Mouse (Mus musculus) heart, embryonic 11.5 days (tissue): Measurements from ENCODE around the gene Fyco1. TPM values are rescaled to one million over a fixed set of nuclear protein-coding genes. Genes with fewer than 3 reads are reported as not detected.

Experiments used
- ATAC-seq: fragments of 200-750 bp; cut with Nextera tagmentation; replicated peaks from 2 replicates; pipeline ENCODE4 v1.8.0; 2017; ENCODE audit warnings: moderate library complexity; ENCODE audit not compliant: insufficient number of reproducible peaks, low FRiP score, low TSS enrichment
- H3K27ac ChIP-seq: fragments of 300-500 bp; sonication (generic); 2 replicates; pipeline ENCODE4 v1.5.1; 2014; ENCODE audit warnings: mild to moderate bottlenecking, low read depth, low read length
- H3K27me3 ChIP-seq: fragments of 300-500 bp; sonication (generic); 2 replicates; pipeline ENCODE4 v1.6.1; 2014; ENCODE audit warnings: mild to moderate bottlenecking, low read length, mixed read lengths; ENCODE audit not compliant: control insufficient read depth, insufficient read depth
- H3K36me3 ChIP-seq: fragments of 300-500 bp; sonication (generic); 2 replicates; pipeline ENCODE4 v1.6.1; 2014; ENCODE audit warnings: mild to moderate bottlenecking, low read length, moderate library complexity, mixed read lengths; ENCODE audit not compliant: control insufficient read depth, insufficient read depth
- H3K4me1 ChIP-seq: fragments of 300-500 bp; sonication (generic); 2 replicates; pipeline ENCODE4 v1.6.1; 2014; ENCODE audit warnings: low read length; ENCODE audit not compliant: control insufficient read depth, insufficient read depth
- H3K4me2 ChIP-seq: fragments of 300-500 bp; sonication (generic); 2 replicates; pipeline ENCODE4 v1.6.1; 2014; ENCODE audit warnings: mild to moderate bottlenecking, moderate library complexity
- H3K4me3 ChIP-seq: fragments of 300-500 bp; sonication (generic); 2 replicates; pipeline ENCODE4 v1.5.1; 2014; ENCODE audit warnings: low read depth, low read length
- H3K9ac ChIP-seq: fragments of 300-500 bp; sonication (generic); 2 replicates; pipeline ENCODE4 v1.6.1; 2014; ENCODE audit warnings: mild to moderate bottlenecking, low read depth, low read length, moderate library complexity
- H3K9me3 ChIP-seq: fragments of 300-500 bp; sonication (generic); replicated peaks from 2 replicates; pipeline ENCODE4 v1.6.1; 2016; ENCODE audit warnings: low read length; ENCODE audit not compliant: control insufficient read depth
- WGBS: fragments of 180-500 bp; shearing (Covaris S2); extraction: QIAGEN DNeasy Blood & Tissue Kit; methylation state at CpG from one replicate; pipeline ENCODE4 v1.1.7; 2014; ENCODE audit not compliant: insufficient replicate concordance; 5-methylcytosine and 5-hydroxymethylcytosine counted together
- polyA plus RNA-seq: library from polyadenylated mRNA; unstranded; fragments of >200 nt; fragmentation: Nextera tagmentation; extraction: Ambion mirVana; gene quantifications from 2 replicates; pipeline ENCODE4 v1.2.1, GENCODE M21; 2014

Fyco1 gene
- polyA plus RNA-seq, 1 experiment from 2014 or later, result 27.4 TPM

- 86% methylated on average over 3 of the region's 3 CpGs for WGBS
- no peak overlapping the region for H3K9ac ChIP-seq
- no peak overlapping the region for H3K27ac ChIP-seq
- H3K4me2 ChIP-seq, result no peak overlapping the region
- H3K27me3 ChIP-seq, result no peaks in the 10 kb centered on the region
- H3K9me3 ChIP-seq, result no peaks in the 10 kb centered on the region
- no peak overlapping the region for H3K4me3 ChIP-seq
- no peaks in the 10 kb centered on the region for H3K4me1 ChIP-seq
- ATAC-seq, result no peak
- H3K36me3 ChIP-seq, result peaks cover 12% of the 10 kb centered on the region
Measured at GRCm38 (mm10) chr9:123835851-123836250, 15.8 kb downstream of the Fyco1 start.

DNA sequence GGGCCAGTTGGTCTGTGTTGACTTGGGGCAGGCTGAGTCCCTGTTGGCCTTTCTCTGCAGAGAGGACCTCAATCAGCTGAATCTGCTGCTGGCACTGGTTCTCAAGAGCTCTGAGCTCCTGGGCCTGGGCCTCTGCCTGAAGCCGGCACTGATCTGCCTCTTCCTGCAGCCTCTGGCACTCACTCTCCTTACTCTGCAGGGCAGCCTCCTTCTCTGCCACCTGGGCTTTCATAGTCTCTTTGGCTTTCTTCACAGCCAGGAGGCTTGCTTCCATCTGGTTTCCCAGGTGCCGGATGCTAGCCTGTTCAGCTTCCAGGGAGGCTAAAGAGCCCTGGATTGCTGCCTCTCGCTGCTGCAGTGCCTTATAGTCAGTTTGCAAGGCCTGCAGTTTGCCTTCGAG, 22.8 kb downstream of the Fyco1 start:
- Histone ChIP-seq H3K27me3 (no peaks in the 10 kb centered on the region), H3K9ac (no peak overlapping the region), H3K36me3 (peaks cover 27% of the 10 kb centered on the region), H3K9me3 (no peaks in the 10 kb centered on the region), H3K4me2 (no peak overlapping the region), H3K4me3 (no peak overlapping the region), H3K27ac (no peak overlapping the region), H3K4me1 (no peaks in the 10 kb centered on the region)
- no peak for ATAC-seq
- 88% methylated on average over 4 of the region's 4 CpGs for WGBS

GRCm38 (mm10) chr9:123826631-123827030, 25.1 kb downstream of the Fyco1 start:
- ATAC-seq, result no peak
- 84% methylated on average over 3 of the region's 3 CpGs for WGBS
- no peaks in the 10 kb centered on the region for H3K4me1 ChIP-seq

DNA sequence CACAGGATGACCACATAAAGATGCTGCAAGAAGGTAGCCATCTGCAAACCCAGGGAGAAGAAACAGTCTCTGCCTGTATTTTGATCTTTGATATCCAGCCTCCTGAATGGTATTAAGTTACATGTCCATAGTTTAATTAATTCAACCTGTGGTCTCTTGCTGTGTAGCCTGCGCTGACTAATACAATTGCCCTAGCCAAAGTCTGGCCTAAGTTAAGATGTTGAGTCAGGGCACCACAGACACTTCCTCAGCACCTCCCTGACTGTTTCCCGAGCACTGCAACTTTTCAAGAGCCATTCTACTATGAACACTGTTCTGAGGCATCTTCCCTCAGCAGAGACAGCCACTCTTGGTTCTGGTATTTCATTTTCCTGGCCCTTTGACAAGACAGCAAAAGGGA, 33.1 kb downstream of the Fyco1 start:
- Histone ChIP-seq H3K4me3 (no peak overlapping the region), H3K9me3 (no peaks in the 10 kb centered on the region), H3K27ac (no peak overlapping the region), H3K36me3 (peaks cover 20% of the 10 kb centered on the region), H3K27me3 (no peaks in the 10 kb centered on the region), H3K9ac (no peak overlapping the region), H3K4me2 (no peak overlapping the region), H3K4me1 (no peaks in the 10 kb centered on the region)
- ATAC-seq, result no peak
- WGBS, result 77% methylated on average over 2 of the region's 2 CpGs

More at GRCm38 (mm10) chr9:123826631-123827030, 25.1 kb downstream of the Fyco1 start:
- no peaks in the 10 kb centered on the region for H3K9me3 ChIP-seq
- H3K27ac ChIP-seq, result no peak overlapping the region
- peaks cover 40% of the 10 kb centered on the region for H3K36me3 ChIP-seq
- H3K4me2 ChIP-seq, result no peak overlapping the region
- H3K9ac ChIP-seq, result no peak overlapping the region
- no peak overlapping the region for H3K4me3 ChIP-seq
- H3K27me3 ChIP-seq, result no peaks in the 10 kb centered on the region

DNA sequence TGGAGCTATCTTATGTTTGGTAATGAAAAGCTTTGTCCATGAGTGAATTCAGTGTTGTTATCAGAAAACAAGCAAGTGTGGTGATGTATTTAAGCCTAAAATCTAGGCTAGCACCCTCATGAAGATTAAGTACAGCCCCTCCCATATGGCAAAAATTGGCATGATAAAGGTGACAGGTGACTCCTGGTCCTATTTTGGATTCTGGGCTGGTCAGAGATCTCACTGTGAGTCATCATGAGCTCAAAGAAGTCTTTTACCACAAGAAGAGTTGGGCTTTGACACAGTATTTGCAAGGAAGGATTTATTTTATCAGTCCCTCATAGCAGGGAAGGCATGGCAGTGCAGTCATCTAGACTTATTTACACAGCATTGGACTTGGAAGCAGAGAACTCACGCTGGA, 35.7 kb downstream of the Fyco1 start:
- WGBS, result 83% methylated on average over 1 of the region's 1 CpGs
- no peak overlapping the region for H3K27ac ChIP-seq
- no peak for ATAC-seq
- H3K4me2 ChIP-seq, result no peak overlapping the region
- peaks cover 7% of the 10 kb centered on the region; the same call in 1 of the 2 replicates for H3K36me3 ChIP-seq
- H3K27me3 ChIP-seq, result no peaks in the 10 kb centered on the region
- H3K4me3 ChIP-seq, result no peak overlapping the region
- H3K9ac ChIP-seq, result no peak overlapping the region
- no peaks in the 10 kb centered on the region for H3K9me3 ChIP-seq
- H3K4me1 ChIP-seq, result no peaks in the 10 kb centered on the region

- Histone ChIP-seq H3K9me3 (no peaks in the 10 kb centered on the region), H3K9ac (no peak overlapping the region), H3K27me3 (no peaks in the 10 kb centered on the region), H3K27ac (no peak overlapping the region), H3K4me1 (no peaks in the 10 kb centered on the region), H3K36me3 (peaks cover 2% of the 10 kb centered on the region; the same call in 1 of the 2 replicates), H3K4me3 (no peak overlapping the region), H3K4me2 (no peak overlapping the region)
- no peak for ATAC-seq
- WGBS, result 82% methylated on average over 3 of the region's 3 CpGs
Measured at GRCm38 (mm10) chr9:123815444-123815843, 36.3 kb downstream of the Fyco1 start.

GRCm38 (mm10) chr9:123814821-123815220, 36.9 kb downstream of the Fyco1 start:
- no peaks in the 10 kb centered on the region for H3K4me1 ChIP-seq
- WGBS, result 54% methylated on average over 4 of the region's 4 CpGs
- H3K9ac ChIP-seq, result no peak overlapping the region
- no peak overlapping the region for H3K4me2 ChIP-seq
- H3K27ac ChIP-seq, result no peak overlapping the region
- H3K9me3 ChIP-seq, result no peaks in the 10 kb centered on the region
- H3K36me3 ChIP-seq, result peaks cover 2% of the 10 kb centered on the region; the same call in 1 of the 2 replicates
- no peaks in the 10 kb centered on the region for H3K27me3 ChIP-seq
- no peak overlapping the region for H3K4me3 ChIP-seq
- no peak for ATAC-seq

DNA sequence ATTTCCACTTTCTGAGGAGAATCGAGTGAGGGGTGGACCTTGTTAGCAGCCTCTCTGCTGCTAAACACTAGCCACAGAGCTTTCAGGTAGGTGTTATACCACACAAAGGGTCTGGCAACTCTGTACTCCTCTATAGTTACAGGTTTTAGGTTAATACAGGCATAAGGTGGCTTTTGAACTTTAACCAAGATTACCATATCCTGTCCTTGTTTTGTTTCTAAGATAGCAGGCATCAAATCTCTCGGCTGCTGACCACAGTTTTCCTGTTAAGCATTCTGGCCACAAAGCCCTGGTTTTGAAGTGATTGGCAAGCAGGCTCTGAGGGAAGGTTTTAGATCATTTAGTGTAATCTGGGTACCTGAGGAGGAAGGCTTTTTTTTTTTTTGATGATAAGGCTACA, 37.4 kb downstream of the Fyco1 start:
- Histone ChIP-seq H3K9ac (no peak overlapping the region), H3K4me1 (no peaks in the 10 kb centered on the region), H3K27ac (no peak overlapping the region), H3K4me2 (no peak overlapping the region), H3K4me3 (no peak overlapping the region), H3K36me3 (peaks cover 2% of the 10 kb centered on the region; the same call in 1 of the 2 replicates), H3K27me3 (no peaks in the 10 kb centered on the region), H3K9me3 (no peaks in the 10 kb centered on the region)
- ATAC-seq, result no peak
- 58% methylated on average over 2 of the region's 2 CpGs for WGBS

DNA sequence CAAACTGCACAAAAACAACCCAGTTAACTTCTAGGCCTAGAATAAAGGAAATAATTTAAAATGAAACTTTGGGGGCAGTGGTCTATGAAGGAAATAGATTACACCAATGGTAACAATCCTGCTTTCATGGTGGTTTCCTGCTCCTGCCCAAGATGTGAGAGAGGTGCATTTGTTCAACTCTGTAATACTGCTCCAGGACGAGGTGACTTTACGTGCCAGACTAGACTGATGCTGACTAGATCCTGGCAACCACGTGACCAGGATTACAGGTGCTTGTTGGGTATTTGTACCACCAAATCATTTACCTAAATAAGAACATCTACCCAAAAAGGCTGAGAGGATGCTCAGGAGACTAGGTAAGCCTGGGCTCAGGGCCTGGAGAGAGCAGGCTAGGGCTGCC, 39.9 kb downstream of the Fyco1 start:
- peaks cover 2% of the 10 kb centered on the region; the same call in 1 of the 2 replicates for H3K36me3 ChIP-seq
- H3K9ac ChIP-seq, result no peak overlapping the region
- H3K27me3 ChIP-seq, result no peaks in the 10 kb centered on the region
- ATAC-seq, result no peak
- no peak overlapping the region for H3K4me3 ChIP-seq
- H3K27ac ChIP-seq, result no peak overlapping the region
- WGBS, result 86% methylated on average over 3 of the region's 3 CpGs
- no peak overlapping the region for H3K4me2 ChIP-seq
- H3K4me1 ChIP-seq, result no peaks in the 10 kb centered on the region
- no peaks in the 10 kb centered on the region for H3K9me3 ChIP-seq
